Mouse (Mus musculus) adrenal gland, postnatal 36 days (tissue): ENCODE results near the gene Plin1. TPM values are rescaled to one million over a fixed set of nuclear protein-coding genes. Genes with fewer than 3 reads are reported as not detected.

ENCODE experiments used
- total RNA-seq, 2 experiments: library from RNA; stranded (reverse); gene quantifications; 2 replicates each; pipeline ENCODE4 v1.2.3; 2021

Gene Plin1
- total RNA-seq, 2 experiments from 2014 or later, result 500 to 527 TPM

Other genes starting within 250 kb of the Plin1 start
- 10 to 100 TPM; 16.5 to 56.2 TPM for gene Rhcg, start 115.2 kb downstream of the Plin1 start, total RNA-seq
- gene Ticrr, start 72.7 kb downstream of the Plin1 start, total RNA-seq, result under 1 TPM; 0.49 to 0.50 TPM
- gene Kif7, start 17.2 kb downstream of the Plin1 start, total RNA-seq, result 1 to 10 TPM; 4.1 TPM
- gene Pex11a, start 10.2 kb upstream of the Plin1 start, total RNA-seq, result 10 to 100 TPM; 49.2 to 49.3 TPM
- 1 to 10 TPM; 1.6 to 2.0 TPM for gene Wdr93, start 10.3 kb upstream of the Plin1 start, total RNA-seq
- gene Mesp1, start 60.9 kb upstream of the Plin1 start, total RNA-seq, result not detected
- under 1 TPM; 0.26 to 0.79 TPM for gene Mesp2, start 77.8 kb upstream of the Plin1 start, total RNA-seq
- 10 to 100 TPM in 1 of 2 experiments, 1 to 10 TPM in 1; 9.2 to 10.8 TPM for gene Anpep, start 128.2 kb upstream of the Plin1 start, total RNA-seq
- gene Ap3s2, start 187.7 kb upstream of the Plin1 start, total RNA-seq, result 10 to 100 TPM; 25.8 to 30.7 TPM
- 10 to 100 TPM; 15.2 to 21.2 TPM for gene Arpin, start 202.5 kb upstream of the Plin1 start, total RNA-seq